Mouse (Mus musculus) ovary, adult 10 weeks (tissue): ENCODE results near the gene Ahdc1. TPM values are rescaled to one million over a fixed set of nuclear protein-coding genes. Genes with fewer than 3 reads are reported as not detected.

Experiments used
- polyA plus RNA-seq: library from polyadenylated mRNA; stranded (reverse); fragments of 350-450 nt; fragmentation: Illumina TruSeq; extraction: RNeasy Lipid Tissue Mini Kit (QIAGEN cat#74804); gene quantifications from one replicate; pipeline ENCODE4 v1.2.3, GENCODE M21; 2014

Gene Ahdc1
- polyA plus RNA-seq: 5.0 TPM

GRCm38 (mm10) chr4:133011028-133011820 lies at the start of gene Ahdc1:
Gene Ahdc1 (plus strand): TSS chr4:133011260.

GRCm38 (mm10) chr4:132973814-132974398 lies 37.2 kb upstream of the Ahdc1 start, which contains the start of gene Fgr:
Gene Fgr (plus strand): TSS chr4:132974095.

Other genes starting within 250 kb of the Ahdc1 start
- gene Rpa2, start 242.9 kb upstream of the Ahdc1 start, polyA plus RNA-seq: 12.3 TPM
- 0.88 TPM for gene Themis2, start 214.9 kb upstream of the Ahdc1 start, polyA plus RNA-seq
- 13.1 TPM for gene Ppp1r8, start 168.1 kb upstream of the Ahdc1 start, polyA plus RNA-seq
- gene Stx12, start 126.8 kb upstream of the Ahdc1 start, polyA plus RNA-seq: 154 TPM
- 35.5 TPM for gene Fam76a, start 88.7 kb upstream of the Ahdc1 start, polyA plus RNA-seq
- gene Fgr, start 37.2 kb upstream of the Ahdc1 start, polyA plus RNA-seq: 0.29 TPM
- gene Wasf2, start 119.2 kb downstream of the Ahdc1 start, polyA plus RNA-seq: 168 TPM
- gene Cd164l2, start 200.9 kb downstream of the Ahdc1 start, polyA plus RNA-seq: not detected
- 0.80 TPM for gene Gpr3, start 201.3 kb downstream of the Ahdc1 start, polyA plus RNA-seq
- 1.1 TPM for gene Map3k6, start 229.6 kb downstream of the Ahdc1 start, polyA plus RNA-seq